Mouse (Mus musculus): ENCODE measurements around the gene Mphosph6.

The Mphosph6 gene

GRCm38 (mm10) chr8:117768971-117769370 is 32.8 kb downstream of the Mphosph6 start:
- DNase-seq = no peak

GRCm38 (mm10) chr8:117765947-117766346 is 35.8 kb downstream of the Mphosph6 start:
- no peak for DNase-seq

- DNase-seq = no peak
Measured at GRCm38 (mm10) chr8:117764625-117765024, 37.1 kb downstream of the Mphosph6 start.

- no peak for DNase-seq
Measured at GRCm38 (mm10) chr8:117762776-117763175, 39.0 kb downstream of the Mphosph6 start.

- DNase-seq = no peak
Measured at GRCm38 (mm10) chr8:117757900-117758299, 43.8 kb downstream of the Mphosph6 start.

GRCm38 (mm10) chr8:117749436-117749835 is 52.3 kb downstream of the Mphosph6 start:
- no peak for DNase-seq

- DNase-seq = no peak
Measured at GRCm38 (mm10) chr8:117747886-117748730, 53.6 kb downstream of the Mphosph6 start.

- DNase-seq = no peak
Measured at GRCm38 (mm10) chr8:117747428-117747827, 54.3 kb downstream of the Mphosph6 start.

GRCm38 (mm10) chr8:117746651-117747050 is 55.1 kb downstream of the Mphosph6 start:
- no peak for DNase-seq

- no peak for DNase-seq
Measured at GRCm38 (mm10) chr8:117742431-117743012, 59.2 kb downstream of the Mphosph6 start.
